Mouse (Mus musculus) myocyte (in vitro differentiated cells): ENCODE measurements around the gene Ust. TPM values are rescaled to one million over a fixed set of nuclear protein-coding genes. Genes with fewer than 3 reads are reported as not detected.

Experiments used
- H3K27me3 ChIP-seq: one replicate; pipeline ENCODE4 v1.6.1; 2011; ENCODE audit not compliant: control insufficient read depth, insufficient read depth, insufficient read length
- H3K36me3 ChIP-seq: one replicate; pipeline ENCODE4 v1.6.1; 2011; ENCODE audit not compliant: control insufficient read depth, insufficient read depth
- H3K4me2 ChIP-seq: one replicate; pipeline ENCODE4 v1.6.1; 2011; ENCODE audit warnings: low read depth, control low read depth
- H3K4me3 ChIP-seq: one replicate; pipeline ENCODE4 v1.5.1; 2011; ENCODE audit warnings: mild to moderate bottlenecking, control low read depth, moderate library complexity
- H3K79me2 ChIP-seq: one replicate; pipeline ENCODE4 v1.6.1; 2011; ENCODE audit not compliant: control insufficient read depth, insufficient read depth
- H3ac ChIP-seq: one replicate; pipeline ENCODE4 v1.6.1; 2011; ENCODE audit not compliant: control insufficient read depth, insufficient read length
- CEBPB ChIP-seq: IDR thresholded peaks from 2 replicates; pipeline ENCODE4 v1.6.1; 2011; ENCODE audit warnings: mild to moderate bottlenecking, moderate library complexity; ENCODE audit not compliant: poor library complexity, insufficient read depth, severe bottlenecking
- E2F4 ChIP-seq: IDR thresholded peaks from one replicate; pipeline ENCODE4 v1.6.1; 2011; ENCODE audit warnings: mild to moderate bottlenecking, control low read depth, moderate library complexity; ENCODE audit not compliant: insufficient read depth
- MAX ChIP-seq: IDR thresholded peaks from one replicate; pipeline ENCODE4 v1.6.1; 2011; ENCODE audit warnings: low read depth, mild to moderate bottlenecking, control low read depth
- MYOD1 ChIP-seq, 3 experiments: IDR thresholded peaks; one replicate each; pipeline ENCODE4 v1.6.1; 2011; ENCODE audit warnings: control low read depth in 2 of 3, low read depth in 2 of 3, mild to moderate bottlenecking in 2 of 3, moderate library complexity in 1 of 3; ENCODE audit not compliant: insufficient read length in 2 of 3, control insufficient read depth in 1 of 3
- MYOG ChIP-seq, 3 experiments: IDR thresholded peaks; one replicate each; pipeline ENCODE4 v1.6.1; 2011; ENCODE audit warnings: control low read depth in 2 of 3, low read depth in 2 of 3, mild to moderate bottlenecking in 2 of 3; ENCODE audit not compliant: insufficient read length in 2 of 3, control insufficient read depth in 1 of 3, insufficient read depth in 1 of 3
- POLR2A ChIP-seq: IDR thresholded peaks from one replicate; pipeline ENCODE4 v1.6.1; 2011; ENCODE audit warnings: low read depth, mild to moderate bottlenecking, control low read depth, moderate library complexity; ENCODE audit not compliant: insufficient read length
- POLR2AphosphoS2 ChIP-seq: IDR thresholded peaks from one replicate; pipeline ENCODE4 v1.6.1; 2011; ENCODE audit warnings: low read depth, control low read depth; ENCODE audit not compliant: insufficient read length
- REST ChIP-seq: IDR thresholded peaks from one replicate; pipeline ENCODE4 v1.6.1; 2011; ENCODE audit warnings: mild to moderate bottlenecking, control low read depth, moderate library complexity; ENCODE audit not compliant: insufficient read depth, insufficient read length
- SRF ChIP-seq: IDR thresholded peaks from one replicate; pipeline ENCODE4 v1.6.1; 2011; ENCODE audit warnings: low read depth; ENCODE audit not compliant: control insufficient read depth, insufficient read length
- TCF12 ChIP-seq: IDR thresholded peaks from one replicate; pipeline ENCODE4 v1.6.1; 2011; ENCODE audit warnings: mild to moderate bottlenecking, control low read depth; ENCODE audit not compliant: poor library complexity, insufficient read depth, severe bottlenecking
- TCF3 ChIP-seq: IDR thresholded peaks from one replicate; pipeline ENCODE4 v1.6.1; 2011; ENCODE audit warnings: low read depth, control low read depth; ENCODE audit not compliant: insufficient read length
- USF1 ChIP-seq: IDR thresholded peaks from one replicate; pipeline ENCODE4 v1.6.1; 2011; ENCODE audit warnings: low read depth, mild to moderate bottlenecking, control low read depth, moderate library complexity
- polyA plus RNA-seq: library from polyadenylated mRNA; unstranded; fragments of >200 nt; fragmentation: generic; extraction: Trizol; gene quantifications from one replicate; pipeline ENCODE4 v1.2.1, GENCODE M21; 2012; ENCODE audit warnings: missing spikeins

The Ust gene
- polyA plus RNA-seq, 1 experiment: 7.3 TPM

- Histone ChIP-seq H3ac (no peak overlapping the region), H3K4me2 (no peak overlapping the region), H3K79me2 (no peaks in the 10 kb centered on the region), H3K36me3 (no peaks in the 10 kb centered on the region), H3K4me3 (no peak overlapping the region), H3K27me3 (no peaks in the 10 kb centered on the region)
- TF ChIP-seq CEBPB: no peak
- TF ChIP-seq E2F4: no peak
- TF ChIP-seq POLR2A: no peak
- no peak for TF ChIP-seq MYOG (IDR thresholded peaks at IDR 0.05; ENCODE audit: control insufficient read depth in 1 of 3, insufficient read depth in 1 of 3, insufficient read length in 2 of 3, low read depth in 2 of 3)
- TF ChIP-seq TCF12: no peak
- TF ChIP-seq MAX: no peak
- TF ChIP-seq USF1: no peak
- no peak for TF ChIP-seq REST
- no peak for TF ChIP-seq MYOD1 (IDR thresholded peaks at IDR 0.05; ENCODE audit: control insufficient read depth in 1 of 3, insufficient read length in 2 of 3, low read depth in 2 of 3)
- no peak for TF ChIP-seq POLR2AphosphoS2
These were observed 314.9 kb downstream of the Ust start for GRCm38 (mm10) chr10:8203681-8204080.

GRCm38 (mm10) chr10:8199816-8200215 is 318.8 kb downstream of the Ust start:
- TF ChIP-seq TCF3 (no peak), CEBPB (no peak), MAX (no peak), POLR2A (no peak), E2F4 (no peak), TCF12 (no peak), MYOG (IDR thresholded peaks at IDR 0.05; ENCODE audit: control insufficient read depth in 1 of 3, insufficient read depth in 1 of 3, insufficient read length in 2 of 3, low read depth in 2 of 3) (no peak), REST (no peak), MYOD1 (IDR thresholded peaks at IDR 0.05; ENCODE audit: control insufficient read depth in 1 of 3, insufficient read length in 2 of 3, low read depth in 2 of 3) (no peak), POLR2AphosphoS2 (no peak), SRF (no peak), USF1 (no peak)
- Histone ChIP-seq H3K79me2 (no peaks in the 10 kb centered on the region), H3K36me3 (no peaks in the 10 kb centered on the region), H3K4me2 (no peak overlapping the region), H3K4me3 (no peak overlapping the region), H3K27me3 (no peaks in the 10 kb centered on the region), H3ac (no peak overlapping the region)

DNA sequence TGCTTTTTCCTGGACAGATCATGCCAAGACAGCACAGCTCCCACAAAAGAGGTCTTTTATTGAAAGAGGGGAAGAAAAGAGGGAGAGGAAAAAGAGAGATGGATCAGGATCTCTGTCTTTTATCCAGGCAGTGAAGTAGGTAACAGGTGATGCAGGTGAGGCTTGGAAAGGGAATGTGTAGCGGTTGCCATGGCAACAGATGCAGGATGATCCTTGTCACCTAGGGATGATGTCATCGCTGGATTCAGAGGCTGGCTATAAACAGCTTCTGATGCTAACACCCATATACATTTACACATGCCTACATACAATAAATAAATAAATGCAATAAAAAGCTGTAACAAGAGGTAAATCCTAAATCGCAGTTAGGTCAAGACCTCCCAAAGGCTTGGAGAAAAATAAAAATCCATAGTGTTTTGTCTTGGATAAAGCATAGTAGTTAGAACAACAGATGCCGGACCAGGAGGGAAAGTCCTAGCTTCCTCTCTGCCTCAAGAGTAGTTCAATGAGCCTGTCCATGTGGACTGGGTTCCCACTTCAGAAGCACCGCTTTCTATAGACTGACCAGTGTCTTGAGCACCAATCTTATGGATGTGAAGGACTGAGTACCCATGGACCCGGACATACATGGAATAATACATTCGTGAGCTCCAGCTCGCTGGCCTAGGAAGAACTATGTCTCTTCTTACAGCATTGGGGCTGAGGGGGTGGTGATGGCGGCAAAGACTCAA is 319.4 kb downstream of the Ust start:
- TF ChIP-seq POLR2AphosphoS2: no peak
- H3K4me2 ChIP-seq: no peak overlapping the region
- no peak overlapping the region for H3ac ChIP-seq
- no peaks in the 10 kb centered on the region for H3K36me3 ChIP-seq
- H3K4me3 ChIP-seq: no peak overlapping the region
- H3K79me2 ChIP-seq: no peaks in the 10 kb centered on the region
- H3K27me3 ChIP-seq: no peaks in the 10 kb centered on the region

DNA sequence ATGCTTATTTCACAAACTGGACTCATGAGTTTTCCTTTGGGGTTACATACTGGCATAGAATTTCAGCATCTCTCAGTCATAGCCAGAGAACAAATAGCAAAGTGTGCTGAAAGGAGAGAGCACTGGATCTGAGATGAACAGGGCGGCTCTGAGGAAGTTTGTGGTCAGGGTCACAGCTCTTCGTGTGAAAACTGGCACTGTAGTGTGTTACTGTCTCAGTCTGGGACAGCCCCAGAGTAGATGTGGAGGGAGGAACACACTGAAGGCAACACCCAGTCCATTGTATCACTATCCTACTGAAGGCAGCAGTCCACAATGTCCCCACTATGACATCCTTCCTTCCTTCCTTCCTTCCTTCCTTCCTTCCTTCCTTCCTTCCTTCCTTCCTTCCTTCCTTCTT is 321.0 kb downstream of the Ust start:
- Histone ChIP-seq H3K4me2 (no peak overlapping the region), H3K36me3 (no peaks in the 10 kb centered on the region), H3K4me3 (no peak overlapping the region), H3ac (no peak overlapping the region), H3K79me2 (no peaks in the 10 kb centered on the region), H3K27me3 (no peaks in the 10 kb centered on the region)
- TF ChIP-seq MYOG (IDR thresholded peaks at IDR 0.05; ENCODE audit: control insufficient read depth in 1 of 3, insufficient read depth in 1 of 3, insufficient read length in 2 of 3, low read depth in 2 of 3): no peak
- no peak for TF ChIP-seq POLR2AphosphoS2
- no peak for TF ChIP-seq REST

DNA sequence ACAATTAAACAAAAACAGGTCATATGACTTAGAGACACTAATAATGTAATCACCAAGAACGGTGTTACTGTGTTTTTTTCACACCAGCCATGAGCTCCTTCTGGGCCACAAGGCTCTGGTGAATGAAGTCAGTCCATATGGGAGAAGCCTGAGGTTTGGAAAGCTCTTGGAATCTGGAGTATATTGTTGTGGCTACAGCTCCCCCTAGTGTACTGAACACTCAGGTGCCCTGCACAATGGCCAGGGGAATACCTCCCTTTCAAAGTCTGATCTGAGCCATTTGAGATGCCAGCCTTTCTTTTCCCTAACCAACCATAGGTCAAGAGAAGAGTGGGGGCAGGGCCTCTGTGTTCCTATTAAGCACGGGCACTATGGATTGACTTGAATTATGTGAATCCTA is 322.3 kb downstream of the Ust start:
- TF ChIP-seq MYOD1 (IDR thresholded peaks at IDR 0.05; ENCODE audit: control insufficient read depth in 1 of 3, insufficient read length in 2 of 3, low read depth in 2 of 3): no peak
- TF ChIP-seq TCF12: no peak
- TF ChIP-seq USF1: no peak
- no peak for TF ChIP-seq CEBPB
- TF ChIP-seq TCF3: no peak
- no peak for TF ChIP-seq MYOG (IDR thresholded peaks at IDR 0.05; ENCODE audit: control insufficient read depth in 1 of 3, insufficient read depth in 1 of 3, insufficient read length in 2 of 3, low read depth in 2 of 3)
- TF ChIP-seq SRF: no peak
- no peak overlapping the region for H3ac ChIP-seq
- H3K27me3 ChIP-seq: no peaks in the 10 kb centered on the region
- no peaks in the 10 kb centered on the region for H3K36me3 ChIP-seq
- H3K79me2 ChIP-seq: no peaks in the 10 kb centered on the region
- no peak overlapping the region for H3K4me2 ChIP-seq
- H3K4me3 ChIP-seq: no peak overlapping the region
